Mouse (Mus musculus): Measurements from ENCODE around the gene Plpp1.

DNA sequence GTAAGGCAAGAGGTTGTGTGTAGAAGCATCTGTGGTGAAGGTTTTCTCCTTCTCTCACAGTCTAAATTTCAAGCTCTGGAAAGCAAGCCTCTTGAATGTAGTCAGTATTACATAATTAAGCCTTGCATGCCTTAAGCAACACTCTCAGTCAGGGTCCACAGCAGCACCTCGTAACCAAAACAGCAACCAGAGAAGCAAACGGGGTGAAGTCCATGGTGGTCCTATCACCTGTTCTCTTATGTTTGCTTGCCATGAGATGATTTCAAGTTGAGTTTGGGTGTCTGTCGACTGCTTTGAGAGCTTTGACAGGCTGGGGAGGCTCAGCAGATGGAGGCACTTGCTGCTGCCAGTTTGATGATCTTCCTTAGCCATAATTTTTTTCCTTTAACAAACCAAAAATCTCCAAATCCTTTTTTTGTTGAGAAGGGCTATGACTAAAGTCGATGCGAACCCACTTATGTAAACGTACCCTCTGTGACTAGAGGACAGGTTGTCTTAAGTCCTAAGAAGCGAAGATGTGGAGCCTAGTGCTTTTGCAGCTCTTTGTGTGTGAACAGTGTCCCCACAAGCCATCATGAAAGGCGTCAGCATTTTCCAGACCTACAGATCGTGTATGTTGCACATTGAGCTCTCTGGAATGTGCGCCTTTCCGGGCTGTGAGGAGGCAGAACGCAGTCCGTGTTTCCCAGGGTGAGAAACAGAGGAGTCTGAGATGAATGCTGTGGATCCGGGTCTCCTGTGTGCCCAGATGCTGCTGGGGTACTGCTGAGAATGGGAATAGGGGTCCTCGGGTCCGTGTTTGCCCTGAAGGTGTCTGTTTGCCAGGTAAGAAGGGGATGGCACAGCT is 39.9 kb downstream of the Plpp1 start:
- TF ChIP-seq POLR2A (IDR thresholded peaks at IDR 0.05; ENCODE audit: borderline replicate concordance, extremely low read depth, low read depth, low read length) (no peak), CTCF (IDR thresholded peaks at IDR 0.05; ENCODE audit: insufficient read depth, low read length) (no peak)
